Mouse (Mus musculus) heart, postnatal 25 days (tissue): ENCODE measurements around the gene Cage1. TPM values are rescaled to one million over a fixed set of nuclear protein-coding genes. Genes with fewer than 3 reads are reported as not detected.

Experiments
- DNase-seq: peaks from one replicate; pipeline ENCODE4 v3.0.0; 2022; ENCODE audit warnings: low spot score
- intact Hi-C: fragments of 180-260 bp; cut with DNase I; formaldehyde crosslinking; loops from one replicate; pipeline ENCODE4 v1.15.1; 2025
- microRNA-seq: library from miRNA; unstranded; fragments of <30 nt; microRNA quantifications from one replicate; pipeline ENCODE4 v1.2.0, GENCODE M21; 2022
- total RNA-seq, 2 experiments: library from RNA; stranded (reverse); gene quantifications; 2 replicates each; pipeline ENCODE4 v1.2.3; 2021

Cage1 gene
- total RNA-seq, 2 experiments from 2014 or later, result 1.3 TPM

DNA sequence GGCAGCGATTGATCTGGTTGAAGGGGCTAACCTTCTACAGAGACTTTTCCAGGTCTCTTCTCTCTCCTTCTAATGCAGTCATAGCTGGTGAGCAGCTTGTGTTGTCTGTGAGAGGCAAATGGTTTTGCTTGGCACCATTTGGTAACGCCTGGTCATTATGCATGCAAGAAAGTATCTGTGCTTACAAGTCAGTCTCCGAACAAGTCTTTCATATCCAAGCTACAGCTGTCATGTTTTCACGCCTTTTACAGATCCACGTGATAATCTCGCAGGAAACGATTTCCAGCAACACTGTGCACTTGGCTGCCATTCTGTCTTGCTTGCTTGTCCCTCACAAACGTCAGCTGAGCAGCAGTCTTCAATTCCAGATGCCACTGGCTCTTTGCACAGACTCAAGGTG is 66.9 kb downstream of the Cage1 start:
- no peak for DNase-seq
- intact Hi-C loops, result no loop called here

DNA sequence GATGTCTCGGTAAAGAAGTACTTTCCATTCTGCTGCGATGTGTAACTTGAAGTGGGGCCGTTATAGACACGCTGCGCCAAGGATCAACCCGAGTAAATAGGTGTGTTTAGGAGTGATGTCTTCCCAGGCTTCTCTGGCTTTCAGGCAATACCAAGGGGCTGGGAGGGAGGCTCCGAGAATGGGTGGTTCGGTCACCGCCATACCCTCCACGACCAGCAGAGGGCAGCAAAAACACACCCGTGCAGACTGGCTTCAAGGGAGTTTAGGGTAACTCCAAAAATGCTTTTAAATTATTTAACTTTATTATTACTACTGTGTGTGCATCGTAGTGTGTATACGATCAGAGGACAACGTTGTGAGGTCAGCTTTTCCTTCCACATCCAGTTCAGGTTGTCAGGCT is 67.5 kb downstream of the Cage1 start:
- intact Hi-C loops, result no loop called here
- peak; percentile 49 for DNase-seq

DNA sequence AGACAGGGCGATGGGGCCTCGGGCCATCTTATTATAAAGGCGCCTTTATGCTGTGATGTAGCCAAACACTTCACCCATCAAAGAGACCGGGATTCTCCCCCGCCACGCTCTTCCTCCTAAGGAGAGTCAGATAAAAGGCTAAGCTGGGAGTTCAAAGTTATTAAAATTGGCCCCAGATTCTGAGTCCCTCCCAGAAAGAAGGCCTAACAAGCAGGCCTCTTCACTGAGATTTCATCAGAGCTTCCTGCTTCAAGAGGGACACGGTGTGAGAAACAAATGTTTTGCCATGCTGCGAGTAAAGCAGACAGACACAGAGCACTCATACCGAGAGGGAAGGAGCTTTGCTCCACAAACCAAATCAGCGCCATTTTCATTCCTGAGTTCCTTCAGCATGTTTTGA is 69.3 kb downstream of the Cage1 start:
- no peak for DNase-seq

DNA sequence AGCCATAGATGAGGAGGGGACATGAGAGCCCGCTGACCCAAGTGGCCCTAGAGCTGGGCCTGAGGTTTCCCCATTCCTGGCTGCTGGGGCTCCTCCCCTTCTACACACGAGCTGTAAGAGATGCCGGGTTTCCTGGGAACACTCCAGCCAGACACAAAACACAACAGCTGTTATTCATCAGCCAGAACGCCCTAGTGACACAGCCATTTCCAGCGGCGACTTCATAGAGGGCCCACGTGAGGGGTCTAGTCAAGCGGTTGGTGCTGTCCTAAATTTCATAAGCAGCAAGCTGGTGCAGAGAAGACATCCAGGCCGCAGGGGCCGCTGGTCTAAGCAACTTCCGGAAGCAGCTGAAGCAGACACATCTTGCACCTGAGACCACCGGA is 69.8 kb downstream of the Cage1 start:
- intact Hi-C loops, result no loop called here
- peak; percentile 26 for DNase-seq

More for the DNA sequence above, 69.3 kb downstream of the Cage1 start:
- intact Hi-C loops, result no loop called here

DNA sequence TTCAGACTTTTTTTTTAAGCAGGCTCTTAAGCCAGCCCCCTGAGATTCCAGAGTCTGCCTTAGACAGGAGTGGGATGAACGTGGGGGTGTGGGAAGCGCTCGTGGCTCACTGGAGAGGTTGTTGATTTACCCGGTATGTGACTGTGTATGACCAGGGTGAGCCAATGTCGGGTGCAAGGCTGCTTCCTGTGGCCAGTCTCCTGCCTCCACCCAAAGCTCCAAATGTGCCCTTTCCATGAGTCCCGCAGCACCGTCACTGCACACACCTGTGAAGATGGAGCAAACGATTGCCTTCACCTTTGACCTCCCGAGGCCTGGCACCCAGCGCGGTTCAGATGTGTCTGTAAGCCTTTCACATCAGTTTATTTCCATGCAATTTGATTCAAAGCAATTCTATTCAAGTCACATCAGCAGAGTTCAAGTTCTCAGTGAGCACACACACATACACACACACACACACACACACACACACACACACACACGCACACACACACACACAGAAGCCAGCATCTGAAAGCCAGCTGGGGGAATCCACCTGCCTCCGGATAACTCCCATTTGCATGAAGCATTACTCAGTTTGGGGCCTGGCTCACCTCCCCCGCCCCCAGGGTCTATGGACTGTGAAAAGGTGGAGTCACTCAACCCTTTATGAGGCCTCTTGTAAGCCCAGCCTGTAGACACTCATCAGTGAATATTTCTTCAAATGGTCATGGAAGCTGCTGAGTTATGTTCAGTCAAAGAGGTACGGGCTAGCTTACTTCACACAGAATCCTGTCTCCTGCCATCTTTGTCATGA is 70.4 kb downstream of the Cage1 start:
- intact Hi-C loops, result no loop called here
- DNase-seq, result no peak

DNA sequence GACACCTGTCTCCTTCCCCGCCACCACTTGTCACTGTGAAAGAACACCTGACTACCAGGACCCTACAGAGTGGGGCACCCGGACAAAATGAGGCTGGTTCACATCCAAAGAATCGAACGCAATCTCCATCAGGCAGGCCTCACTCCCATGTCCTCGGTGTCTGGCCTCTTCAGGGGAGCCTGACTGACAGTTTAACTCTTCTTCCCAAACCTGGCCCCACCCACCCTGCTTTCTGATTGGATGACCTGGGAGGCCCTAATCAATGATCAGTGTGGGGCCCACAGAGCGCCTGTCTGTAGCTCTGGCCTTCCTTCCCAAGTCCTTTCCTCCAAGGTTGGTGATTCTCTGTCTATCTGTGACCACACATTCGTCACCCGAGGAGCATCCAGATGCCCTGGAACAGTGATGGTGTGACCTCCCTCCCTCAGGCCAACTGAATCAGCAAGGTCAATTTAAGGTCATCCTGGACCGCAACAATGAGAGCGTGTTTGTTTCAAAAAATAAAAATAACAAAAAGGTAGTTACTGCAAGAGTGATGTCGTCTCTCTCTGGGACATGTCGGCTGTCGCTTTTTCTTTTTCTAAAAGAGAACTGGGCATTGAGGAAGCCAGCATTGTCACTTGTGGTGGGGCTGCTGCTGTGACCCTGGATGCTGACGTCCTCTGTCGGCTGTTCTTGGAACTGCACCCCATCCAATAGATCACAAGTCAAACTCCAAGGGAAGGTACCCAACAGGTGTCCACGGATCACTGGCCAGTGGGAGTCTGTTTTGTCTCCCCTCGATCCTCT is 71.5 kb downstream of the Cage1 start:
- DNase-seq, result no peak
- intact Hi-C loops, result no loop called here

DNA sequence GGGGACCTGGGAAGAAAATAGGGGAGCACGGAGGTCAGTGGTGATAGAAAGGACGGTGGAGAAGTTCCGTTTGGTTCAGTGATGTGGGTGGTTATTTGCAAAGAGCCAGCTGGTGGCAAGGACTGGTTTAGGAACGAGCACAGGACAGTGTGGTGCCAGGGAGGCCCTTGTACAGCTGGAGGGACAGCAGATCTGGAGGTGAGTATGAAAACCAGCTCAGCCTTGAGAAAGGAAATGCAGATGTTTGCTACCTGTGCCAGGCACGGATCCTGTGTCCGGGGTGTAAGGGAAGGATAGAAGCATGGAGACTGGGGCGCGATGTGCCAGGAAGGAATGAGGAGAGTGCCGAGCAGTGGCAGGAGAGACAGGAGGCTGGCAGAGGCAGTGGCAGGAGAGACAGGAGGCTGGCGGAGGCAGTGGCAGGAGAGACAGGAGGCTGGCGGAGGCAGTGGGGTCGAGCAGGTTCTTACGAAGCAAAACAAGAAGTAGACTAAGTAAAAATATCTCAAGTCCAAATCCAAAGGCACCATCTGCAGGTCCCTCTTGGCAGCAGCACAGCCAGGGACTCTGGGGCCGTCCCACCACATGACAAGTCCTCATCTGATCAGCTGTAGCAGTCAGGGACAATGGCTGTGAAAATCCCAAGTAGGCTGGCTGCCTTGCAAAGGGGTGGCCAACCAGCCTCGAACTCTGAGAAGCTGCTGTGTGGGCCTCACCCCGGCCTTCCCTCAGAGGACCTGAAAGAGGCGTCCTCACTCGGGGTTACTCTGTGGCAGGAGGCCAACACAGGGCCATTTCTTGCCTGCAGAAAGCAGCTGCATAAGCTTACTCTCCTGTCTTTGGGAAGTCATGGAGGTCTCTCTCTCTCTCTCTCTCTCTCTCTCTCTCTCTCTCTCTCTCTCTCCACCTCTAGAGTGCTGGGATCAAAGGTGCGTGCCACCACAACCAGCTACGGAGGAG is 72.5 kb downstream of the Cage1 start:
- no peak for DNase-seq
- intact Hi-C loops, result no loop called here

DNA sequence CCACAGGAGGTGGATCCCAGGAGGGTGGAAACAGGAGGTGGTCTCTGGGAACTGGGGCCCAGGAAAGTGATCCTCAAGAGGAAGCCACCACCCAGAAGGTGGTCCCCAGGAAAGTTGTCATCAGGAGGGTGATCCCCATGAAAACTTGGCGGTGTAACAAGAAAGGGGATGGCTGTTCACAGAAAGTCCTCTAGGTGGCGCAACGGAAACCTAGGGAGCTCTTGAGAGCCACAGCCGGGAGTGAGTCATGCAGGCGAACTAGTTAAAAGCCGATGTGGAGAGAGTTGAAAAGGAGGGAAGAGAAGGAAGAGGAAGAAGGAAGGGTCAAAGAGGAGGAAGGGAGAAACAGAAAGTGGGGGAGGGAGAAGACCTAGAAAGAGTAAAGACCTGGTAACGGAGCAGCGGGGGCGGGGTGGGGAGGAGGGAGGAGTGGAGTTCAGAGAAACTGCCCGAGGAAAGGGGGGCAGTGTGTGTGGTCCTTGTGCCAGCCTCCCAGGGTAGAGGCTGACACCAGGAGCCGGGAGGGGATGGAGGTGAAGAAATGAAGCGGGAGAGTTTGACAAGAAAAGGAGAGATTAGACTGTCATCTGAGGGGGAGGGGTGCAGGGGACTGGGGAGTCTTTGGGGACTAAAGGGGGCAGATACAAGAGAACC is 73.4 kb downstream of the Cage1 start:
- DNase-seq, result peak; percentile 60
- intact Hi-C loops, result no loop called here

DNA sequence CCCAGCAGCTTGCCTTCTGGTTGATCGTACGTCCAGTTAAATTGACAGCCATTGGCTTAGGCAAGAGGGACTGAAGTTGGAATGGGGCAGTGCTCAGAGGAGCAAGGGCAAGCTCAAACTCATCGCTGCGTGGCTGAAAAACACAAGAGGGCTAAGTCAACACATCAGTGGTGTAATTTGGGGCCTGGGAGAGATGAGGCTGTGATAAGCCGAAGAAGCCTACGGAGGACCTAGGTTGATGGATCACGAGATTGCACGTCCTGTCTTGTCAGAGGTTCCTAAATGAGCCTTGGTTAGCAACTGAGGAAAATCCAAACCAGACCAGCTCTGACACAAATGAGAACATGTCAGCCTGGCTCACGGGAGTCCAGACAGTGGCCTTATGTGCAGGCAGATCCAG is 74.3 kb downstream of the Cage1 start:
- intact Hi-C loops, result no loop called here
- DNase-seq, result no peak

DNA sequence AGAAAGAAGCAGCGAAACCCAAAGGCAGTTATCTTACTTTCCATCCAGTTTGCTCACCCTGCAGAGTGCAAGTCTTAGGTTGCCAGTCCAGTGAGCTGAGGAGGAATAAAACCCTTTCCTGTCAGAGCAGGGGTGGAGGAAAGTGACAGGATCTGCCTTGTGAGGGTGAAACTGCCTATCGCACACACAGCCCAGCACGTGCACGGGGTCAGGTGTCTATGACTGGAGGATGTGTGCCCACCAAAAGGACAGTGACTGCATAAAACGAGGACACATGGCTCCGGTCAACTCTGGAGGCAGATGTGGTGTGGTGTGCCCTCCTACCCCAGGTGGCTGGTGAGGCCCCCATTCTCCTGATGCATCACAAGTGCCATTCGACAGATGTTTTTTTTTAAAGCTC is 76.9 kb downstream of the Cage1 start:
- no peak for DNase-seq
- intact Hi-C loops, result no loop called here

DNA sequence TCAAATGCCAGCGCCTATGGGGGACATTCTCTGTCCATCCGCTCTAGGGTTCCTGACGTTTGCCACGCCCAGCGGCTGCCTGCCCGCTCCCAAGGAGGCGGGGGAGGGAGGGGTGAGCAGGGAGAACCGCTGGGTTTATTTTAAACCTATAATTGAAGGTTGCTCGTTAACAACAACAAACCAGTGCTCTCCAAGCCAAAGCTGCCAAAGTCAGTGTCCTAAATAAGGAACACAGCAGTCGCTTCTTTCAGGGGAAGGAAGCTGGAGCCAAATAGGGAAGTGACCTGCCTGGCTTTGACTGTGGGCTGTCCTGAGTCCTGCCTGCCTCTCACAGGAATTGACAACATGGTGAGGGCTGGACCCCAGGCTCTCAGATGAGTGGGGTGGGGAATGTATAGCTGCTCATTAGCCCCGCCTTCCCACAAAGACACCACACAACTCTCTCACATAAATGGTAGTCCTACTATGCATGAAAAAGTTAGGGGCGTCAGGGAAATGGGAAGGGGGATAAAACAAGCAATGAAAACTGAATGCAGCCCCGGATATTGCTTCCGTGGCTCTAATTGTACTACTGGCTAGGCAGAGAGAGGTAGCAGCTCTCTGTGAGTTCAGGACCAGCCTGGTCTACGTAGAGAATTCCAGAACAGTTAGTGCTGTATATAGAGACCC is 77.5 kb downstream of the Cage1 start:
- DNase-seq, result no peak
- intact Hi-C loops, result no loop called here

DNA sequence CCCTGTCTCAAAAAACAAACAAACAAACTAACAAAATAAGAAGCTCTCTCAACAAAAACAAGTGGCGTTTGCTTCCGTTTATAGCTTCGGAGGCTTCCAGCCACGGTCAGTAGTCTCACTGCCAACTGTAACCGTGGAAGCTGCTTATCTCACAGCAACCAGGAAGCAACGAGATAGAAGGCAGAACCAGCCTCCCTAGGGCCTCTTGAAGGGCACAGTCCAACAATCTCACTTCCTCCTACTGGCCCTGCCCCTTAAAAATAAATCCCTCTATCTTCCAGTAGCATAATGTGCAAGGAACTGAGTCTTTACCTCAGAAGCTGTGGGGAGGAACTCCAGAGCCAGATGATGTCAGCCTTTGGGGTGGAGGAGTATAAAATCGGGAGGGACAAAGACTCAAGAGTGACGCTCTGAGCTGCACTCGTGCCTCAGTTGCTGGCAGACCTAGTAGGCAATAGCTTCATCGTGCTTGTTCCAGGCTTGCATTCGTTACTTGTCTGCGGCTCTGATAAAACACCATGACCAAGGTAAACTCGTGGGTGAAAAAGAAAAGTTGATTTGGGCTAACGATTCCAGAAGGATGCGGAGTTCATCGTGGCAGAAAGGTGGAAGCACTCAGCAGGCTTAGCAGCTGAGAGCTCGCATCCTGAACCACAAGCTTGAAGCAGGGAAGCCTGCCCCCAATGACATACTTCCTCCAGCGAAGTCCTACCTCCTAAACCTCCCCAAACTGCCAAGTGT is 78.2 kb downstream of the Cage1 start:
- intact Hi-C loops, result no loop called here

More for the DNA sequence above, 78.2 kb downstream of the Cage1 start:
- no peak for DNase-seq

Small RNA genes lying within 50 kb of the gene (microRNA-seq; reads per million reads assigned to microRNA genes)
- gene Gm27387, result not detected

Other genes starting within 250 kb of the Cage1 start
- 10 to 100 TPM; 41.8 to 41.9 TPM for gene Ssr1, start 42.9 kb downstream of the Cage1 start, total RNA-seq
- gene Riok1, start 74 bp downstream of the Cage1 start, total RNA-seq, result 10 to 100 TPM in 1 of 2 experiments, 1 to 10 TPM in 1; 8.8 to 10.6 TPM
- 100 to 1,000 TPM; 435 to 451 TPM for gene Dsp, start 114.2 kb upstream of the Cage1 start, total RNA-seq
- gene Snrnp48, start 167.9 kb upstream of the Cage1 start, total RNA-seq, result 10 to 100 TPM in 1 of 2 experiments, 1 to 10 TPM in 1; 9.7 to 10.3 TPM